Mouse (Mus musculus) midbrain, embryonic 10.5 days (tissue): ENCODE data around the gene Fam19a3. TPM values are rescaled to one million over a fixed set of nuclear protein-coding genes. Genes with fewer than 3 reads are reported as not detected.

Source experiments
- DNase-seq: peaks from one replicate; pipeline ENCODE4 v3.0.0-alpha.2; 2017; ENCODE audit warnings: low spot score
- H3K27ac ChIP-seq: fragments of 300-500 bp; sonication (generic); replicated peaks from 2 replicates; pipeline ENCODE4 v1.5.1; 2016; ENCODE audit warnings: mild to moderate bottlenecking
- H3K27me3 ChIP-seq: fragments of 300-500 bp; sonication (generic); 2 replicates; pipeline ENCODE4 v1.6.1; 2016; ENCODE audit warnings: low read depth, mild to moderate bottlenecking; ENCODE audit not compliant: poor library complexity, severe bottlenecking
- H3K36me3 ChIP-seq: fragments of 300-500 bp; sonication (generic); 2 replicates; pipeline ENCODE4 v1.6.1; 2016; ENCODE audit warnings: mild to moderate bottlenecking, moderate library complexity
- H3K4me1 ChIP-seq: fragments of 300-500 bp; sonication (generic); 2 replicates; pipeline ENCODE4 v1.6.1; 2016
- H3K4me3 ChIP-seq: fragments of 300-500 bp; sonication (generic); 2 replicates; pipeline ENCODE4 v1.5.1; 2016; ENCODE audit warnings: mild to moderate bottlenecking, moderate library complexity
- H3K9me3 ChIP-seq: fragments of 300-500 bp; sonication (generic); replicated peaks from 2 replicates; pipeline ENCODE4 v1.6.1; 2016; ENCODE audit warnings: mild to moderate bottlenecking
- WGBS: fragments of 180-500 bp; shearing (Covaris S2); methylation state at CpG from one replicate; pipeline ENCODE4 v1.1.7; 2016; 5-methylcytosine and 5-hydroxymethylcytosine counted together
- polyA plus RNA-seq: library from polyadenylated mRNA; unstranded; fragments of >200 nt; fragmentation: Nextera tagmentation; extraction: Ambion mirVana; gene quantifications from 2 replicates; pipeline ENCODE4 v1.2.1, GENCODE M21; 2016

The Fam19a3 gene
- polyA plus RNA-seq, 1 experiment from 2014 or later, result 0.15 TPM

- Histone ChIP-seq H3K36me3 (peaks cover 15% of the 10 kb centered on the region), H3K27ac (no peak overlapping the region), H3K4me3 (no peak overlapping the region), H3K27me3 (no peaks in the 10 kb centered on the region), H3K4me1 (no peaks in the 10 kb centered on the region), H3K9me3 (no peaks in the 10 kb centered on the region)
- no peak for DNase-seq
- 90% methylated on average over 10 of the region's 10 CpGs for WGBS
Observed at GRCm38 (mm10) chr3:104804312-104804711, 22.7 kb upstream of the Fam19a3 start.

DNA sequence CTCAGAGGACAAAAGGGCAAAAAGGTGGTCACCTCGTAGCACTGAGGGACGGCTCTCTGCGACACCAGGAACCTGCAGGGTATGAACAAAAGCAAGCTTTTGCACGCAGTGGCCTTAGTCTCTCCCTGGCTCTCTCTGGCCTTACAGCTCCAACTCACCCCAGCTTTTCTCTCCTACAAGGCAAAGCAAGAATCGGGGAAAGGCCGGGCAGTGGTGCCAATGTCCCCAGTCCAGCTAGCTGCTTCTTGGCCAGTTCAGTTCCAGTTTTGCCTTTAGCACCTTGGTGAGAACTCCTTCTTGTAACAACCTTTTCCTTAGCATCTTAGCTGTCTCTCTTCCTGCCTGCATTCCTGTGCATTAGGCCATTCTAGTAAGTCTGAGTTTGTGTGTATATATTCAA lies 19.8 kb upstream of the Fam19a3 start:
- H3K36me3 ChIP-seq, result peaks cover 21% of the 10 kb centered on the region
- H3K27ac ChIP-seq, result no peak overlapping the region
- no peak overlapping the region for H3K4me3 ChIP-seq
- 87% methylated on average over 6 of the region's 6 CpGs for WGBS
- no peaks in the 10 kb centered on the region for H3K9me3 ChIP-seq
- DNase-seq, result no peak
- H3K27me3 ChIP-seq, result no peaks in the 10 kb centered on the region
- H3K4me1 ChIP-seq, result no peaks in the 10 kb centered on the region

- Histone ChIP-seq H3K27me3 (no peaks in the 10 kb centered on the region), H3K4me3 (no peak overlapping the region), H3K27ac (no peak overlapping the region), H3K9me3 (no peaks in the 10 kb centered on the region), H3K4me1 (peaks cover 4% of the 10 kb centered on the region), H3K36me3 (peaks cover 28% of the 10 kb centered on the region)
- WGBS, result 96% methylated on average over 11 of the region's 11 CpGs
- no peak for DNase-seq
Observed at GRCm38 (mm10) chr3:104800681-104801080, 19.0 kb upstream of the Fam19a3 start.

GRCm38 (mm10) chr3:104796430-104797082 lies 14.9 kb upstream of the Fam19a3 start:
- no peak overlapping the region for H3K27ac ChIP-seq
- H3K4me3 ChIP-seq, result no peak overlapping the region
- H3K27me3 ChIP-seq, result no peaks in the 10 kb centered on the region
- H3K9me3 ChIP-seq, result no peaks in the 10 kb centered on the region
- peaks cover 60% of the 10 kb centered on the region for H3K36me3 ChIP-seq
- WGBS, result 91% methylated on average over 15 of the region's 15 CpGs
- DNase-seq, result no peak
- peaks cover 38% of the 10 kb centered on the region for H3K4me1 ChIP-seq

DNA sequence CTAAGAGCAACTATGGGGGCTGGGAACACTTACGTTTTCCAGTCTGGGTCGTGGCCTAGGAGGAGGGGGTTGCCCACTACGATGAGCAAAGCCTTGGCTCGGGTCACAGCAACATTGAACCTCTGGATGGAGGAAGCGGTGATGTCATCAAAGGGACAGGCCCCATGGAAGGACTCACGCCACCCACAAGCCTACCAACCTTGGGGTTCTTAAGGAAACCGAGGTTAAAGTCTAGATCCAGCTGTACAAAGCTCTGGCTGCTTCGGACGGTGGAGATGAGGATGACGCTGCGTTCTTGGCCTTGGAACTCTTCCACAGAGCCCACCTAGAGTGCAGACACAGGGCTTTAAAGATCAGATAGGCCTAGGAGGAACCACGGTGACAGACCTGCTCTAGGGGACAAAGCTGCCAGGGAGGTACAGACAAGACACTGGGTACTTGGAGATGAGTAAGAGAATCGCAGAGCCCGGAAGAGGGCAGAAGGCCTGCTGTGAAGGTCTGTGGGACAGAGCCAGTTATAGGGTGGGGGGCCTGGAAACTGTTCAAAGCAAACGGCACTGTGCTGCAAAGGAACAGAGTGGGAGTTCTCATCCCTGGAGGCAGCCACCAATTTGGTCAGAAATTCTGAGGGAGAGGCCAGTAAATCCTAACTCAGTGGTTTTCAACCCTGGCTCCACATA lies 14.2 kb upstream of the Fam19a3 start:
- Histone ChIP-seq H3K27ac (no peak overlapping the region), H3K27me3 (peaks cover 5% of the 10 kb centered on the region; the same call in 1 of the 2 replicates), H3K4me3 (no peak overlapping the region), H3K4me1 (peaks cover 45% of the 10 kb centered on the region), H3K9me3 (no peaks in the 10 kb centered on the region), H3K36me3 (peaks cover 58% of the 10 kb centered on the region)
- DNase-seq, result no peak
- 82% methylated on average over 15 of the region's 15 CpGs for WGBS

DNA sequence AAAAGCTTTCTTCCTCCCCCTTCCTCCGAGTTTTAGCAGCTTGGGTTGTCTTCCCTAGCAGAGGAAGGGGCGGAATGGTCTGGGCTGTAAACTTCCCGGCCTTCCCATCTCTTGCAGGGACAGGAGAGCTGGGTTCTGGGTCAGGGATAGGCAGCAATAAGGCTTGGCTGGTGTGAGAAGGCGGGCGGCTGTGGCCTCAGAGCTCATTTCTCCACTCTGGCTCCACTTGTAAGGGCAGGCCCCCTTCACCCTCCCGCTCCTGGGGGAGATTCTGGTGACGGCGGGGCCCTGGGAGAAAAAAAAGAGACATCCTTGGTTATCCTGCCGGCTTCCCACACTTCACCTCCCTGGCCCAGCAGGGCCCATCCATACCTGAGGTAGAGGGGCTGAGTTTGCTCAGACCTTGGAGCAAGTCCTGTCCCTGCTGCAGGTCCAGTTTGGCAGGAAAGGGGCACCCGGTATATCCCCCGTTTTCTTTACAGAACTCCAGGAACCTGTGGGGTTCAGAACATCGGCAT lies 13.4 kb upstream of the Fam19a3 start:
- Histone ChIP-seq H3K27me3 (peaks cover 12% of the 10 kb centered on the region), H3K27ac (peak overlapping the region; percentile 67), H3K4me1 (peaks cover 53% of the 10 kb centered on the region), H3K9me3 (no peaks in the 10 kb centered on the region), H3K4me3 (no peak overlapping the region), H3K36me3 (peaks cover 51% of the 10 kb centered on the region)
- DNase-seq, result no peak
- 79% methylated on average over 12 of the region's 12 CpGs for WGBS

- peak overlapping the region; percentile 67 for H3K27ac ChIP-seq
- H3K4me1 ChIP-seq, result peaks cover 62% of the 10 kb centered on the region
- H3K36me3 ChIP-seq, result peaks cover 50% of the 10 kb centered on the region
- no peak overlapping the region for H3K4me3 ChIP-seq
- H3K27me3 ChIP-seq, result peaks cover 19% of the 10 kb centered on the region
- WGBS, result 67% methylated on average over 20 of the region's 20 CpGs
- DNase-seq, result peak; percentile 77
- no peaks in the 10 kb centered on the region for H3K9me3 ChIP-seq
Observed at GRCm38 (mm10) chr3:104793871-104794828, 12.5 kb upstream of the Fam19a3 start.

DNA sequence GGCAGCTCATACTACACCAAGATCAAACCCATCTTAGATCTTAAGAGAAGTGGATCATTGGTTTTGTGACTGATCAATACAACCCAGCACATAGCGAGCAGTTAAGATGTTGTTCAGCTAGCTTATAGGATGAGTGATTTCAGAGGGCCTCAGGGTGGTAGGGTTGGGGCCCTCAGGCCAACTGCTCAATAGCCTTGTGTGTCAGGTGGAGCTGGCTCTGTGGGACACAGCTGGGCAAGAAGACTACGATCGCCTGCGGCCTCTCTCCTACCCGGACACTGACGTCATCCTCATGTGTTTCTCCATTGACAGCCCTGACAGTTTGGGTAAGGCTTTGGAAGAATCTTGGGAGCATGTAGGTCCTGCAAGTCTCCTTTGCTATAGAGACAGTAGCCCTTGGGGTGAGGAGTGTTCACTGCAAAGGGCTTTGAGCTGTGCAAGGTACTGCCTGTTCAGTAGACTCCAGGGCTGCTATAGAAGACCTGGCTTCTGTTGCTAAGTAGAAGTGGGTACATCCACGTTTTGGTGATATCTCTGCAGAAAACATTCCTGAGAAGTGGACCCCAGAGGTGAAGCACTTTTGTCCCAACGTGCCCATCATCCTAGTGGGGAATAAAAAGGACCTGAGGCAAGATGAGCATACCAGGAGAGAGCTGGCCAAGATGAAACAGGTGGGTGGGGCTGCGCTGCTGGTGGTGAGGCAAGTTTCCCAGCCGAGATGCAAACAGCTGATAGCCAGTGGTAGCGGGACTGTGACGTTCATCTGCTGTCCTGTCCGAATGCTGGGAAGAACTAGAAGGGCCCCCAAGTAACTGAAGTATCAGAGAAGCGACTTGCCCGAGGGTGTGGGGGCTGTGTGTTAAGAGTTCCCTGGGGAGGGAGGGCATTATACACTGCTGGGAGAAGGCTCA lies 11.0 kb upstream of the Fam19a3 start:
- Histone ChIP-seq H3K4me3 (no peak overlapping the region), H3K4me1 (peaks cover 72% of the 10 kb centered on the region), H3K36me3 (peaks cover 50% of the 10 kb centered on the region), H3K9me3 (no peaks in the 10 kb centered on the region), H3K27me3 (peaks cover 26% of the 10 kb centered on the region), H3K27ac (no peak overlapping the region)
- WGBS, result 82% methylated on average over 15 of the region's 15 CpGs
- no peak for DNase-seq

- H3K27ac ChIP-seq, result no peak overlapping the region
- no peak overlapping the region for H3K4me3 ChIP-seq
- 93% methylated on average over 8 of the region's 8 CpGs for WGBS
Observed at GRCm38 (mm10) chr3:104791671-104792070, 10.0 kb upstream of the Fam19a3 start.

DNA sequence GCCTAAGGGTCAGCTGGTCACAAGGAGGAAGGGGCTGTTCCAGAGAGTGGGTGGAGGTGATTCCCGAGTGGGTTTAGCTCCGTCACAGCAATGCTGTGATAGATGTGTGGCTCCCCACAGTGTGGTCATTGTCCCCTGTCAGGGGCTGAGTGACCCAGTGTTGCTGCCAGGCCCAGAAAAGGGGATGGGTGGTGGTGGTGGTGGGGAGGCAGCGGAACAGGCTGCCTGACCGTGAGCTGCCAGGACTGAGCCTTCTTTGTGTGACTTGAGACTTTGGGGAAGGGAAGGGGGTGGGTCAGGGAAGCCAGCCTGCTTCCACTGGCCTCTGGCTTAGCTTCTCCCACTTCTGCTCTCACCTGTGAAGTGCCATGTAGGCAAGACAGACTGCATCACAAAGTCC lies 9.4 kb upstream of the Fam19a3 start:
- Histone ChIP-seq H3K4me1 (peaks cover 71% of the 10 kb centered on the region), H3K27me3 (peaks cover 42% of the 10 kb centered on the region), H3K4me3 (peak overlapping the region; percentile 65), H3K27ac (peak overlapping the region; percentile 66), H3K36me3 (peaks cover 40% of the 10 kb centered on the region), H3K9me3 (no peaks in the 10 kb centered on the region)
- DNase-seq, result no peak
- WGBS, result 31% methylated on average over 4 of the region's 4 CpGs

More at GRCm38 (mm10) chr3:104791671-104792070, 10.0 kb upstream of the Fam19a3 start:
- H3K9me3 ChIP-seq, result no peaks in the 10 kb centered on the region
- H3K27me3 ChIP-seq, result peaks cover 35% of the 10 kb centered on the region
- H3K36me3 ChIP-seq, result peaks cover 45% of the 10 kb centered on the region
- peaks cover 72% of the 10 kb centered on the region for H3K4me1 ChIP-seq
- DNase-seq, result no peak

DNA sequence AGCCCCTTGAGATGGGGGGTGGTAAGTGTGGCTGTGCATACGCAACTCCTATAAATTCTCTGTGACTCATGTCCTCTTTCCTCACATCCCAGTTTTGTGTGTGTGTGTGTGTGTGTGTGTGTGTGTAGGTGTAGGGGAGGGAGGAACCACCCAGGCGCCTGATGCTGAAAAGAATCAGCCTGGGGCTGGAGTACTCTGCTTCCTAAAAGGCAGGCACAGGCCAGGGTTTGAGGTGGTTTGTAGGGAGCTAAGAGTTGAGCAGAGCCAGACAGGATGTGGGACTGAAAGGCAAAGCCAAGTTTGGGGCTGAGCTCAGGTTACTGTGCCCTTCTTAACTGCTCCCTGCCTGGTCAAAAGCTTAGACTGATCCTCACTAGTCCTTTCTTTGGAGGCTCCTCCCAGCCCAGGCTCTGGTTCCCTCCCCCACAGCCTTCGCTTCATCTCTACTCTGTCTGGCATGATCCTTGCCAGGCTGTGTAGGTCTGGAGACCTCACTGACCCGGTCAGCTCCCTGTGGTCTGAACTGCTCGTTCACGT lies 8.8 kb upstream of the Fam19a3 start:
- H3K4me1 ChIP-seq, result peaks cover 65% of the 10 kb centered on the region
- H3K4me3 ChIP-seq, result peak overlapping the region; percentile 65
- 27% methylated on average over 6 of the region's 6 CpGs for WGBS
- H3K27ac ChIP-seq, result peak overlapping the region; percentile 66
- DNase-seq, result peak; percentile 48
- peaks cover 35% of the 10 kb centered on the region for H3K36me3 ChIP-seq
- peaks cover 48% of the 10 kb centered on the region for H3K27me3 ChIP-seq
- H3K9me3 ChIP-seq, result no peaks in the 10 kb centered on the region
